Mouse (Mus musculus) cerebral cortex, adult 2 months (tissue): ENCODE results near the gene Klhl25.

Experiments
- WGBS: fragments of 180-500 bp; shearing (Covaris S2); methylation state at CpG from one replicate; pipeline ENCODE4 v1.1.7; 2018; 5-methylcytosine and 5-hydroxymethylcytosine counted together

The Klhl25 gene

GRCm38 (mm10) chr7:75845936-75846335 lies 2.2 kb upstream of the Klhl25 start:
- WGBS: 85% methylated on average over 1 of the region's 1 CpGs

GRCm38 (mm10) chr7:75846942-75847341 lies 1.2 kb upstream of the Klhl25 start:
- WGBS: 45% methylated on average over 7 of the region's 7 CpGs

- WGBS: 8% methylated on average over 6 of the region's 6 CpGs
Observed at GRCm38 (mm10) chr7:75847489-75847888, 621 bp upstream of the Klhl25 start.

GRCm38 (mm10) chr7:75848776-75849670 lies 913 bp downstream of the Klhl25 start:
- whole genome bisulfite sequencing: 1% methylated on average over 25 of the region's 25 CpGs

- 55% methylated on average over 1 of the region's 3 CpGs for WGBS
Observed at GRCm38 (mm10) chr7:75850396-75850795, 2.3 kb downstream of the Klhl25 start.

GRCm38 (mm10) chr7:75851290-75851689 lies 3.2 kb downstream of the Klhl25 start:
- 90% methylated on average over 10 of the region's 10 CpGs for WGBS

- 26% methylated on average over 4 of the region's 4 CpGs for WGBS
Observed at GRCm38 (mm10) chr7:75852363-75852762, 4.3 kb downstream of the Klhl25 start.

- 70% methylated on average over 8 of the region's 8 CpGs for WGBS
Observed at GRCm38 (mm10) chr7:75853171-75853830, 5.2 kb downstream of the Klhl25 start.

GRCm38 (mm10) chr7:75854231-75854925 lies 6.3 kb downstream of the Klhl25 start:
- 55% methylated on average over 6 of the region's 6 CpGs for WGBS

- WGBS: 43% methylated on average over 6 of the region's 6 CpGs
Observed at GRCm38 (mm10) chr7:75855028-75855427, 6.9 kb downstream of the Klhl25 start.

- WGBS: 95% methylated on average over 11 of the region's 11 CpGs
Observed at GRCm38 (mm10) chr7:75856259-75856658, 8.1 kb downstream of the Klhl25 start.

- WGBS: 74% methylated on average over 9 of the region's 9 CpGs
Observed at GRCm38 (mm10) chr7:75859771-75860196, 11.7 kb downstream of the Klhl25 start.

GRCm38 (mm10) chr7:75861638-75862426 lies 13.7 kb downstream of the Klhl25 start:
- 86% methylated on average over 7 of the region's 7 CpGs for WGBS

GRCm38 (mm10) chr7:75862427-75862781 lies 14.3 kb downstream of the Klhl25 start:
- 95% methylated on average over 6 of the region's 6 CpGs for WGBS

GRCm38 (mm10) chr7:75863248-75863911 lies 15.3 kb downstream of the Klhl25 start:
- WGBS: 84% methylated on average over 5 of the region's 5 CpGs

GRCm38 (mm10) chr7:75865026-75865425 lies 16.9 kb downstream of the Klhl25 start:
- WGBS: 93% methylated on average over 6 of the region's 6 CpGs

GRCm38 (mm10) chr7:75866557-75866956 lies 18.4 kb downstream of the Klhl25 start:
- WGBS: 89% methylated on average over 13 of the region's 13 CpGs

- WGBS: 89% methylated on average over 2 of the region's 2 CpGs
Observed at GRCm38 (mm10) chr7:75868687-75869086, 20.6 kb downstream of the Klhl25 start.

- 80% methylated on average over 9 of the region's 9 CpGs for WGBS
Observed at GRCm38 (mm10) chr7:75870551-75870950, 22.4 kb downstream of the Klhl25 start.

GRCm38 (mm10) chr7:75872255-75872654 lies 24.1 kb downstream of the Klhl25 start:
- 77% methylated on average over 5 of the region's 5 CpGs for WGBS

- 70% methylated on average over 8 of the region's 8 CpGs for WGBS
Observed at GRCm38 (mm10) chr7:75872697-75873096, 24.6 kb downstream of the Klhl25 start.
